Mouse (Mus musculus) embryo, embryonic 10.5 days (tissue): Measurements from ENCODE around the gene Olfr1344.
A peak's percentile ranks its signal among the peaks of the same experiment; 100 is the strongest.
"Not testable (repeated sequence)": the region's sequence is repeated elsewhere in the genome, so short reads cannot be mapped to it uniquely, and the experiment has no call there.

Experiments used
- DNase-seq: peaks from one replicate; pipeline ENCODE4 v3.0.0-alpha.2; 2015; ENCODE audit warnings: low spot score

Olfr1344 gene

DNA sequence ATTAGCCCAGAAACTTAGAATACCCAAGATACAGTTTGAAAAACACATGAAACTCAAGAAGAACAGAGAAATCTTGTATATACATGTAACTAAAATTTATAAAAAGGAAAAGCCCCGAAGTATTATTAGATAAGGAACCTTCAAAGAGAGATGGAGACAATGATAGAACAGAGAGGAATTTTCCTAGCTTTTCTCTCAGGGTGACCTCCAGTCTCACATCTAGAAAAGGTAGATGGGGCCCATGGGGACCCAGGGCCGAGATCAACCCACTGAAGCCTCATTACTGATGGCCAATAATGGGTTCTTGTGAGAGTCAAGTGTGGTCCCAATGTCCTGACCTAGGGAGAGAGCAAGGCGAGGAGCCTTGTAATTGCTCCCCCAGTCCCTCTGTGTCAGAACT is at the start of gene Olfr1344:
TSS of gene Olfr1344 (plus strand) at position 301 of the 400 bp plus-strand sequence.
- DNase-seq: no peak

DNA sequence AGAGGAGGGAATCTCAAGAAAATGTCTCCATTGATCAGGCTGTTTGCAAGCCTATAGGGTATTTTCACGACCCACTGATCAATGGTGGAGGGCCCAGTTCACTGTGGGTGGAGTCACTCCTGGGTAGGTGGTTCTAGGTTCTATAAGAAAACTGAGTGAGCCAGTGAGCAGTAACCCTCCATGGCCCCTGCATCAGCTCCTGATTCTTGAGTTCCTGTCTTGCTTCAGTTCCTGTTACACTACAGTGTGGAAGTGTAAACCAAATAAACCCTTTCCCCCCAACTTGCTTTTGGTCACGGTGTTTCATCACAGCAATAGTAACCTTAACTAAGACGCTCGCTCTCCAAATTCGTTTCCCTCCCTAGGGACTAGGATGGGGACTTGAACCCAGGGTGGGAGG is 49.5 kb upstream of the Olfr1344 start:
- DNase-seq: no peak

DNA sequence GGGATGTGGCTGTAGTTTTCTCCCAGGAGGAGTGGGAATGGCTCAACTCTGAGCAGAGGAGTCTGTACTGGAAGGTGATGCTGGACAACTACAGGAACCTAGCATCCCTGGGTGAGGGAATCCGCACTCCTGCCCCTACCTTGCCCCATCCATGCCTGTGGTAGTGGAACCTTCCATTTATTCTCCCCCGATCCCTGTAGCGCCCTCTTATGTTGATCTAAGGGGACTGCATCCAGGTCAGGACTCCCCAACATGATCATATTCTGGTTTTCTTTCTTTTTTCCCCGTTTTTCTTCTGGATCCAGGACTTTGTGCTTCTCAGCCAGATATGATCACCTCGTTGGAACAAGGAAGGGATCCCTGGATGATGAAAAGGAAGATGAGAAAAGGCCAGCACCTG is 49.0 kb upstream of the Olfr1344 start:
- no peak for DNase-seq

DNA sequence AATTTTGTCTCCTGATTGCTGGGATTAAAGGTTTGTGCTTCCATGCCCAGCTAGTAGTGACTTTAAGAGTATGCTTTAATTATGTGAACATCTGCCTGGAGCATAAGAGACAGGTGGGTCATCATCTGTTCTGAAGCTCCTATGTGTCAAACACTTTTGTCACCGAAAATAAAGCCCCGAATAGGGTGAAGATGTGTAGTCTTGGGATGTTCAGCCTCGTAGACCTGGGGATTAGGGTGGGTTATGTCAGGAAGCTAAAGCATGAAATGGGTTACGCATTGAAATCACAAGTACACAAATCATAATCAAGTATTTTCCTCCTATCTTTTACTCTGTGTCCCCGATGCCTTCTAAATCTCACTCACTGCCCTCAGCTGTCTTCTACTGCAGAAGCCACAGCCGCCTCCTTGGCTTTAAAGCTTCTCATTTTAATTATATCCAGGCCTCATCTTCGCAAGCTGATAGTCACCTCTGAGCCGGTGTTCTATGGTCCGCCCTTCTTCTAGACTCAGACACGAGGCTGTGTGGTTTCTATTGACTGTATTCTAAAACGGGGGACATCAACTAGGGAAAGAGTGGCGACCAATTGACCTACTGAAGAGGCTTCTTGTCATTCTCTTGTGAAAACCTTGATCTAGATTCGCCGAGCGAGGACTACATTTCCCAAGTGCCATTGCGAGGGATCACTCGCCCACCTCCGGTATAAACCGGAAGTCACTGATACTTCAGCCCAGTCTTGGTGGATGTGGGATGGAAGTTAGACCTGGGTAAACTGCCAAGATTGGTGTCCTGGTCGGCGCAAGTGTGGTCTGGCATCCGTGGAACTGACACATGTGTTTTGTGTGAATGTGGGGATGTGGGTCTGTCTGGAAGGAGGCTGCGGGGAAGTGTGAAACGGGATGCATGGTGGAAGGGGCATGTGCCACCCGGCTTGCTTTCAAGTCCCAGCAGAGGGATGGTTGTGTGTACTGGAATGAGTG is 40.2 kb upstream of the Olfr1344 start, which contains the start of gene Smim17:
TSS of gene Smim17 (plus strand) at position 720 of the 980 bp plus-strand sequence.
- DNase-seq: peak; percentile 80

DNA sequence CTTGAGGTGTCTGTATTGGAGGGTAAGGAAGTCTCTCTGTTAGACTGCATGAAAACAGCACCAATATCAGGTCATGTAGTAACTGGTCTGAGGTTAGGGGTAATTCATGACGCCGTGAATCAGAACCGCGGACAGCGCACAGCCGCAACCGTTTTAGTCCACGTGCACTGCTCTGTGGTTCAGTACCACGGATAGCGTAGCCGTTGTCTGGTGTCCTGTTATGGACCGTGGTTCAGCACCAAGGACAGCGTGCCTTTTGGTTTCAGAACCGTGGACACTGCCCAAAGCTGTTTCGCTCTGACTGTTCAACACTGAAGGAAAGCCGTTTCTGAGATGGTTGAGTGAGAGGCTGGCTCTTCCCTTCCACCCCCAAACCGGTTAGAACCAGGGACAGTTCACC is 28.4 kb upstream of the Olfr1344 start, which contains the start of gene Gm20715:
TSS of gene Gm20715 (plus strand) at position 235 of the 400 bp plus-strand sequence.
- peak; percentile 97 for DNase-seq

DNA sequence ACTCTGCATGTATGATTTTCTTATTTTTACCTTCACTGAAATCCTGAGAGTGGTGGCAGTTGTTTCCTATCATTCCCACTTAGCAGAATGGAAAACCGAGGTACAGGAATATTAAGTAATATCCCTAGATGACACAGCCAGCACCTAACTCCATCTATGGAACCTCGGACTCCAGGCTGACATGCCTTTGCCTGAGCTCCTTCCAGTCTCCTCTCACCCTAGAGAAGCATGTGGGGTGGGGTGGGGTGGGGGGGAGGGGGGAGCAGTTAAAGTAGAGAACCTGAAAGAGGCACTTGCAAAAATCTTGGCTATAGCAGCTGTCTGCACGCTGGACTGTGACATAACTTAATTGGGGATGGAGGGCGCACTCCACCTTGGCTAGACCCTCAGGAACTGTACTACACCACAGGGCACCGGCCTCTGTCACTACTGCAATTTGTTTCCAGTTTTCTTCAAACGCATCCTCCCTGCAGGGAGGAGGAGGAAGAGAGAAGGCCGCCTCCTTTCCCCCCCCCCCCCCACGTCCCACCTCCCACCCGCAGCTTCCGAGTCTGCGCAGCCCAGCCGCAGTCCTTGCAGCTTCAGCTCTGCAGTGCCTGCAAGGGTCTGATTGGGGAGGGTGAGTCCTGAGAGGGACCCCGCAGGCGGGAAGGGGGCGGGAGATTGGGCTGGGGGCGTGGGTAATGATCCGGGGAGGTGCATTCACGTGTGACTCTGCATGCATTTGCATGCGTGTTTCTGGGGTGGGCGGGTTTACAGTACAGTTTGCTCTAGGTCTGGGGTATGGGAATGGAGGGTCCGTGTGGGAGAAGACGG is 23.7 kb upstream of the Olfr1344 start:
- no peak for DNase-seq

DNA sequence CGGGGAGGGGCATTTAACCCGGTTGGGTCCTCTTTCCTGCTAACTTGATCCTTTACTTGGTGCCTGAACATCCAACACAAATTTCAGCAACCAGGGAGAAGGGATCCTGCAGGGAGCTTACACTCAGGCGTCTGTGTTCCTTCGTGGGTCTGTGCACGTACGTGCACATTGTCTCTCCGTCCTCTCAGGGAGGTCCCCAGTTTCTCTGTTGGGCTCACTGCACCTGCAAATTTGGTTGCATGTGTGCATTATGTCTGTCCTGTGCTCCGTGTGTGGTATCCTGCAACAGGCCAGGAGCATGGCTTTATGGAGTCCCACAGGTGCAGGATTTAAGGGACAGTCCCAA is 23.1 kb upstream of the Olfr1344 start:
- DNase-seq: no peak

DNA sequence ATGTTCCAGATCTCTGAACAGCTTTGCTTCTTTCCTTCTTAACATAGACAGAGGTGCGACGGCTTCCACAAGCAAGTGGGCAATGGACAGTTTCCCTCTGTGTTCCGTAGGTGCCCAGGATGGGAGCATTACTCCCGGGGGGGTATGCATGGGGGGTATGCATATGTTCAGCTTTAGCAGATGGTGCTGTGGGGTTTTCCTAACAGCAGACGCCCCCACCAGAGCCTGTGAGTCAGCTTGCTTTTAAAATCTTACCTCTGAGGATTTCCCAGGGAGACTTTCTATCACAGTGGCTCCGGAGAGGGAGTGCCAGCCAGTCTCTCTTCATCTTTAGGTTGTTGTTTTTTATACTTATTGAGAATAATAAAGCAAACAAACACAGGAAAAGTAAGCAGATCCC is 18.6 kb upstream of the Olfr1344 start:
- DNase-seq: no peak

DNA sequence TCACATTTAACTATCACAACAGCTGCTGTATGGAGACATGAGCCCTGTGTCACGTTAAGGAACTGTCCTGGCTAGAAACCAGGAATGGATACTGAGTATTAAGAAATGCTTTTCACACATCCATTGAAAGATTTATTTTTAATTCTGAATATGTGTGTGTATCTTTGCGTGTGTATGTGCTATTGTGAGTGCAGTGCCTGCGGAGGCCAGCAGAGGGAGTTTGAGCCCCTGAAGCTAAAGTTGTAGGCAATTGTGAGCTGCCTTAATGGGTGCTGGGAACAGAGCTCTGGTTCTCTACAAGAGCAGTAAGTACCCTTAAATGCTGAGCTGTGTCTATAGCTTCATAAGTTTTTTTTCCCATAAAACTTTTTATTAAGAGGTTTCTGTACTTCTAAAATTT is 9.1 kb upstream of the Olfr1344 start:
- no peak for DNase-seq

DNA sequence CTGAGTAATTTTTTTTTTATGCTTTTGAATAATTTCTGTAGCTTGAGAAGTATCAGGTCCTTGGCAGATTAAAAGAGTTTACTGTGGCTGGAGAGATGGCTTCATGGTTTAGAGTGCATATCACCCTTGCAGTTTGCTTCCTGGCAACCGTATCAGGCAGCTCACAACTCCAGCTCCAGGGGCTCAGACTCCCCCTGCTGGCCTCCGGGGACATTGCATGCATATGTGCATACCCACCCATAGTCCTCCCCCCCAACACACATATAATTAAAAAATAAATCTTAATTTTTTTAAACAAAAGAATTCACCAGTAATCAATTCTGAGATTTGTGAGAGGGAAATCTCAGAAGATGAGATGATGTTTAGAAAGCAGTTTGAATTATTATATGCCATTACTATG is 8.1 kb upstream of the Olfr1344 start:
- peak; percentile 28 for DNase-seq

DNA sequence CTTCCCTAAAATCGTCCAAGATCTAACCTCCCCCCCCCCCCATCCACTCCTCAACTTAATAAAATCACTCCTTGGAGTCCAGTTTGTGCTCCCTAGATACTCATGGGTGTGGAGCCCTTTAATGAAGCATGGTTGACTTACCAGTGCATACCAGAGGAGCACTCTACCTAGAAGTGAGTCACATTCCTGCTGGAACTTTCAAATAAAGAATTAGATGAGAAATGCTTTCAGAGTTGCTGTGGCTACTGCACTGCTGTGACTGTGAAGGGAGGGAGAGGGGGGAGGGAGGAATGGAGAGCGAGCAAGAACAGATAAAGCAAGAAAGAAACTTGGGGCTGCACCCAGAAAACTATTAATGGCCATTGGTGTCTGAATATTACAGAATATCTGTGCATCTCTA is 2.7 kb downstream of the Olfr1344 start:
- DNase-seq: no peak

DNA sequence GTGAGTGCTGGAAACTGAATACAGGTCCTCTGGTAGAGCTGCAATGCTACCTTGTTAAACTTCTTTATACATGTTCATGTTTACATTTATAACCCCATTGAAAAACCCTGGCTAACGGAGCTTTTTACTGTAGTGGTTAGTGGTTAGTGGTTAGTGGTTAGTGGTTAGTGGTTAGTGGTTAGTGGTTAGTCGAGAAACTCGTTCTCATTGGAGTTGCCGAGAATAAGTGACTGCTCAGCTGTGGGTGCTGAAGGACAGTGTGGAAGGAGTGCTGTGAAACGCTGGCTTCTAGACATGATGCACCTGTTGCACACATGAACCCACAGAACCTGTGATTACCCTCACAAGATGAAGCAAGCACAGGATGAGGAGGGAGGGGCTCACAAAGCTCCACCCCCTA is 9.3 kb downstream of the Olfr1344 start:
- no peak for DNase-seq

DNA sequence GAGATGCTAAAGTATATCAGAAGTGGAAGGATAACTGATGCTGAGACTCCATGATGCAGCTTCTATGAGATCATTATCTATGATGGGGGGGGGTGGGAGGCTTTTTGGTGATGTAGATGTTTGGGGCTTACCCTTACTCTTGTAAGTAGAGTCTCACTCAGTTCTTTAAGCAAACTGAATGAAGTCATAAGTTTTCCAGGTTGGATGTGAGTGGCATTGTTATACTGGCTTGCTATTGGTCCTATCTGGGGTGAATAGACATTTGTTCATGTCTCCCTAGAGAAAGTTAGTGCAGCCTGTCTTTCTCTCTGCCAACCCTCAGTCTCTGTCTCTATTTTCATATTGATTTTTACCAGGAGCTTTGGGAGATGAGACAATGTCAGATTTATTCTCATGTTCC is 17.4 kb downstream of the Olfr1344 start, which contains the start of gene Olfr1336:
TSS of gene Olfr1336 (plus strand) at position 301 of the 400 bp plus-strand sequence.
- no peak for DNase-seq

DNA sequence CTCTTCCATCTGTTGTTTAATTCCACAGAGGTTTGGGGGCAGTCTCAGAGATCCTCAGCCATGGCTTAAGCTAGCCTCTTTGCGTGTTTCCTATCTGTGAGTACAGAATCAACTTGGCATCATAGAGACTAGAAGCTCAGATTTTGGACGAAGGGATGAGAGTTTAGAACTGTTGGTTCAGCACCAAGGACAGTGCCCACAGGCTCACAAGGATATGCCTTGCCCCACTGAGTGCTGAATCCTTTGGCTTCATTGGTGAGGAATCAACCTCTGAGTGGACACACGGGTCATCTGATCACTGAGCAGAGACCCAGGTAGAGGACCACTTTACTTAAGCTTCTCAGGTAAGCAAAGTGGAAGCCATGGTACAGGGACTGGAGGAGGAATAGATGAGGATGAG is 17.9 kb downstream of the Olfr1344 start:
- peak; percentile 28 for DNase-seq

DNA sequence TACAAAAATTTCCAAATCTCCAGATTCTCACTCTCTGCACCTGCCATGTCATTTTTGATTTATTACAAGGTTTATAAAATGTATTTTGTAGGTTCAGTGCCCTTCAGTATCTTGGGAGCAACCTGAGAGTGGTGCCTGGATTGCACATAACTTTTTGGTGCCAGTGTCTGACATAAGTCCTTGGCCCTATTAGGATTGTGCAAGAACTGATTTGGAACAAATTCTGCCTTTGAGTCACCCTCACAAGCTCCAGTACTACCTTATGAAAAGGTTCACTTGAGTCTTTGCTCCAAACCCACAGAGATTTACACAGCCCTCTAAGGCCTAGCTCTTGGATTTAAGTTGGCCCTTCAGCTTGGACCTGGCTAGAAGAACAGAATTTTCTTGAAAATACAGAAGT is 28.5 kb downstream of the Olfr1344 start, which contains the start of gene Olfr1346:
TSS of gene Olfr1346 (plus strand) at position 151 of the 400 bp plus-strand sequence.
- no peak for DNase-seq

DNA sequence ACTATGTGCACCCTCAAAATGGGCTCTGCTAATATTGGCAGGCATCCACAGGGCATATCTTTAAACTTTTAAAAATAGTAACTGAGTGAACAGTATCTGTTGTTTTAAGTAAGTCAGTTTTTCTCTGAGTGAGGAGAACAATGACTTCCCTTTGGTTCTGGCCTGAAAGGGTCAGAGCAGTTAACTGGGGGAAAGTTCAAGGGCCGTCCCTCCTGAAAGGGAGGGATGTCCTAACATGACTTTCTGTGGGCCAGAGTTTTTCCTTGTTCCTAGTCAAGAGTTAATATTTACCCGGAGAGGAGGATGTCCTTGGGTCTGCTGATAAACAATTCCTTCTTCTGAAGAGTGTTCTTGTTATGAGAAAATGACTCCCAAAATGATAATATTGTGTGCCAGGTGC is 39.1 kb downstream of the Olfr1344 start:
- not testable (repeated sequence) for DNase-seq

DNA sequence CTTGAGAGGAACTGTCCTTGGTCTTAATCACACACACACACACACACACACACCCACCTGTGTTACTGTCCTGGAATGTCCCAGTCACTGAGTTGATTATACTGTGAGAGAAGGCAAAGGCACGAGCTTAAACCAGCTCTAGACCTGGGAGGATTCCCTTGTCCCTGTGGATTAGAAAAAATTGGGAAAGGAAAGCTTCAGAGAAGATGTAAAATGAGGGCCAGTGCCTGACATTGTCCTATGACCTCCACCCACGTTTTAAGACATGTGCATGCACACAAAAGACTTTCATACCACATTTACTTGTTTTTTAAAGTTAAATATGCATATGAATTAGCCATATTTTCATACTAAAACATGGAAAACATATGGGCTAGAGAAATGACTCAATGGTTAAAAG is 48.4 kb downstream of the Olfr1344 start, which contains the start of gene Olfr5:
TSS of gene Olfr5 (minus strand) at position 101 of the 400 bp plus-strand sequence.
- no peak for DNase-seq
